Comparison of ENCODE assay signal across 21 mouse cellular contexts in the genomic region with DNA sequence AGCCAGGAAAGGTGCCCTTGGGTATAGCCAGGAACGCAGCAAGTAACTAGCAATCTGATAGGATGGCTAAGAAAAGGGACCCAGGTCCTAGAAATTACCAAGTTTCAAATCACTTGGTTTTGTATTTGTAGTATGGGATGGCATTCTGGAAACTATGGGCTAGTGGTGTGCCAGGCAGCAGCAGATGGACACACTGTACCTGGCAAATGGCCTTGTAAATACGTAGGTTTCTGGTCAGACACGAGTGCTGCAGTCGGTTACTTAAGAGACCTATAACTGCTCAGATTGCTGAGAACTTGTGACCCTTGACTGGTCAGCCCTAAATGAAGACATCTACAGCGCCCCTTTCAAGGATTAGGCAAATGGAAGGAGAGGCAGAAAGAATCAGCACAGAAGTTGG. TPM values are rescaled to one million over a fixed set of nuclear protein-coding genes. Genes with fewer than 3 reads are reported as not detected.
"Had no signal": no experiment of that assay in that cellular context is flagged by ENCODE, and none has a peak within 500 bp of the region (broad histone marks: within the 10 kb centered on the region; RNA-seq: fewer than 3 reads in every experiment).

No protein-coding gene starts in this region.

- H3K27me3 ChIP-seq: kidney, embryonic 15.5 days; limb, embryonic 12.5 days; midbrain, embryonic 13.5 days had no signal

- DNase-seq: kidney, postnatal 14 days; layer of hippocampus, postnatal 36 days; lung, adult 18-20 months; lung, postnatal 36 days; right cerebral cortex, postnatal 14 days; thymus, postnatal 36 days had no signal

- H3K9me3 ChIP-seq: kidney, embryonic 15.5 days; limb, embryonic 12.5 days; midbrain, embryonic 13.5 days had no signal

- H3K4me1 ChIP-seq: kidney, embryonic 15.5 days; limb, embryonic 12.5 days; midbrain, embryonic 13.5 days had no signal

- H3K4me2 ChIP-seq: kidney, embryonic 15.5 days; limb, embryonic 12.5 days; midbrain, embryonic 13.5 days had no signal

- H3K4me3 ChIP-seq: kidney, embryonic 15.5 days; limb, embryonic 12.5 days; midbrain, embryonic 13.5 days had no signal

- H3K27ac ChIP-seq: kidney, embryonic 15.5 days; limb, embryonic 12.5 days; liver, embryonic 14.5 days; midbrain, embryonic 13.5 days had no signal

- H3K9ac ChIP-seq: kidney, embryonic 15.5 days; limb, embryonic 12.5 days; liver, embryonic 14.5 days; midbrain, embryonic 13.5 days had no signal

- ATAC-seq: midbrain, embryonic 13.5 days had no signal

RNA-seq across cellular contexts. Expression of gene Gm28051, which starts 20.6 kb away (rescaled TPM):
- total RNA-seq: layer of hippocampus, adult 8-10 months; layer of hippocampus, postnatal 36 days; left cerebral cortex, adult 8-10 months; left cerebral cortex, postnatal 25 days; liver, adult 2 months; megakaryocyte progenitor cell, adult 5-6 weeks had no signal
- polyA plus RNA-seq: kidney, embryonic 15.5 days; large intestine, adult 2 months; limb, embryonic 12.5 days; liver, adult 2 months; liver, embryonic 14.5 days; lung, embryonic 16.5 days; midbrain, embryonic 13.5 days; midbrain, postnatal 0 days; neural tube, embryonic 14.5 days; stomach, embryonic 16.5 days; thymus, postnatal 0 days had no signal
